ENCODE assay signal across 14 mouse cellular contexts in the genomic region with DNA sequence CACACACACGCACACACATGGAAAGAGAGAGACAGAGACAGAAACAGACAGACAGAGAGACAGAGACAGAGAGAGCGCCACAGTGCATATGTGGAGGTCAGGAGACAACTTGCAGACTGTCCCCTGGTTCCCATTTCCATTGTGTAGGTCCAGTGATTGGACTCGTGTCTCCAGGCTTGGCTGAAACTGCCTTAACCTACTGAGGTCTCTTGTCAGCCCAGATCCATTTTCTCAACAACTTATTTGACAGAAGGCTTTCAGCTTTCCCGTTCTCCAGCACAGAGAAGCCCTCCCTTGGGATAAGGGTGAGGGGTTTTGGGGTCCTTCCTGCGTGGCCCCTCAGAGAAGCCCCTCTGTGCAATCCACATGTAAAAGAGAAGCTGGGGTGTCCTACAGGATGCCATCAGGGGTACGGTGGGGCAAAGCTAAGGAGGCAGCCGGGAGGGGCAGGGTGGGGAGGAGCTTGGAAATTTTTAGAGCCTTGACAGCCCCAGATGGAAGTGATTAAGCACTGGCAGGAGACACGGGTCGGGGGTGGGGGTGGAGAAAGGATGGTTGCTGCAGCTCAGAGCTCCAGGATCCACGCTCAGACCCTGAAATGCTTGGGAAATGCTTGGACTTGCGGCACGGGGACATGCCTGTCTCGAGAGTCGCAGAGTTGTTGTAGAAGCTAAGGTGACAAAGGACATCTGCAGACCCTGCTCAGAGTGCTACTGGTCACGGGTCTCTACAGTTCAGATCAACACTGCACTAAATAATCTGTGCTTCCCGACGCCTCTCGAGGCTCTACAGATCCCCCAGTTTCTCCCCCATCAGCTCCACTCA. TPM values are rescaled to one million over a fixed set of nuclear protein-coding genes. Genes with fewer than 3 reads are reported as not detected.
A peak's percentile ranks its signal among the peaks of the same experiment; 100 is the strongest.
DNase-seq lines count a peak whose midpoint lies in the region; ATAC-seq lines count a peak whose summit lies in the region.
"Had no signal": no experiment of that assay in that cellular context is flagged by ENCODE, and none has a peak within 500 bp of the region (broad histone marks: within the 10 kb centered on the region; RNA-seq: fewer than 3 reads in every experiment).

No protein-coding gene starts in this region.

- no peak overlapping the region for H3K27ac ChIP-seq in heart, embryonic 11.5 days (ENCODE audit: low read depth, low read length)
- 0 out of 2 replicates have a peak overlapping the region, but pooled peaks have one; percentile 21 for H3K27ac ChIP-seq in lung, embryonic 15.5 days
- H3K27ac ChIP-seq in embryonic facial prominence, embryonic 15.5 days (replicated peaks): peak overlapping the region; percentile 92
- H3K27ac ChIP-seq in stomach, embryonic 15.5 days: peak overlapping the region; percentile 77
- H3K27ac ChIP-seq: layer of hippocampus, adult 2 months had no signal

- H3K4me1 ChIP-seq in heart, embryonic 11.5 days (ENCODE audit: control insufficient read depth, insufficient read depth, low read length): peaks cover 5% of the 10 kb centered on the region; the same call in 1 of the 2 replicates
- peaks cover 6% of the 10 kb centered on the region; the same call in 1 of the 2 replicates for H3K4me1 ChIP-seq in lung, embryonic 15.5 days
- peaks cover 40% of the 10 kb centered on the region for H3K4me1 ChIP-seq in embryonic facial prominence, embryonic 15.5 days
- peaks cover 13% of the 10 kb centered on the region for H3K4me1 ChIP-seq in stomach, embryonic 15.5 days

- intact Hi-C loops in heart, postnatal 36 days (cut with DNase I): no loop called here

- ATAC-seq in heart, embryonic 11.5 days (replicated peaks; ENCODE audit: insufficient number of reproducible peaks, low FRiP score, low TSS enrichment): no peak
- ATAC-seq in lung, embryonic 15.5 days (ENCODE audit: borderline replicate concordance, extremely low read depth, low FRiP score, low TSS enrichment): peak; percentile 20; the same call in 1 of the 2 replicates
- peak; percentile 75 for ATAC-seq in embryonic facial prominence, embryonic 15.5 days (ENCODE audit: insufficient number of reproducible peaks, low FRiP score, low TSS enrichment, low read depth)
- peak; percentile 32; the same call in 1 of the 2 replicates for ATAC-seq in stomach, embryonic 15.5 days (ENCODE audit: insufficient read depth, low FRiP score, low read depth)
- ATAC-seq: activated CD4-positive, CD25-positive, alpha-beta regulatory T cell, adult 4 months had no signal

- no peak overlapping the region for H3K4me3 ChIP-seq in heart, embryonic 11.5 days (ENCODE audit: low read depth, low read length)
- no peak overlapping the region for H3K4me3 ChIP-seq in lung, embryonic 15.5 days
- no peak overlapping the region for H3K4me3 ChIP-seq in embryonic facial prominence, embryonic 15.5 days (replicated peaks)
- H3K4me3 ChIP-seq in stomach, embryonic 15.5 days (replicated peaks): no peak overlapping the region
- H3K4me3 ChIP-seq: layer of hippocampus, adult 2 months had no signal

- H3K27me3 ChIP-seq in heart, embryonic 11.5 days (ENCODE audit: control insufficient read depth, insufficient read depth, low read length): no peaks in the 10 kb centered on the region
- H3K27me3 ChIP-seq in lung, embryonic 15.5 days: no peaks in the 10 kb centered on the region
- no peaks in the 10 kb centered on the region for H3K27me3 ChIP-seq in embryonic facial prominence, embryonic 15.5 days
- H3K27me3 ChIP-seq in stomach, embryonic 15.5 days (replicated peaks): no peaks in the 10 kb centered on the region

- H3K36me3 ChIP-seq in heart, embryonic 11.5 days (ENCODE audit: control insufficient read depth, insufficient read depth, low read length): no peaks in the 10 kb centered on the region
- H3K36me3 ChIP-seq in lung, embryonic 15.5 days: no peaks in the 10 kb centered on the region
- H3K36me3 ChIP-seq in embryonic facial prominence, embryonic 15.5 days: no peaks in the 10 kb centered on the region
- H3K36me3 ChIP-seq in stomach, embryonic 15.5 days: no peaks in the 10 kb centered on the region

- peak overlapping the region; percentile 43 for H3K4me2 ChIP-seq in heart, embryonic 11.5 days
- H3K4me2 ChIP-seq in lung, embryonic 15.5 days: peak overlapping the region; percentile 14; the same call in 1 of the 2 replicates
- H3K4me2 ChIP-seq in embryonic facial prominence, embryonic 15.5 days (replicated peaks): peak overlapping the region; percentile 31; the same call in 1 of the 2 replicates
- peak overlapping the region; percentile 30; the same call in 1 of the 2 replicates for H3K4me2 ChIP-seq in stomach, embryonic 15.5 days

- no peak for DNase-seq in heart, postnatal 36 days
- no peak for DNase-seq in lung, postnatal 14 days
- no peak for DNase-seq in adrenal gland, adult 2 months
- no peak for DNase-seq in B cell, adult 2 months
- DNase-seq: cerebellum, adult 11-12 months; lung, adult 18-20 months; right cerebral cortex, postnatal 25 days had no signal

- H3K9ac ChIP-seq in heart, embryonic 11.5 days (ENCODE audit: low read depth, low read length): peak overlapping the region; percentile 52; the same call in 1 of the 2 replicates
- no peak overlapping the region for H3K9ac ChIP-seq in lung, embryonic 15.5 days
- no peak overlapping the region for H3K9ac ChIP-seq in embryonic facial prominence, embryonic 15.5 days
- H3K9ac ChIP-seq in stomach, embryonic 15.5 days: no peak overlapping the region

- WGBS in heart, embryonic 11.5 days (ENCODE audit: insufficient replicate concordance): 31% methylated on average over 18 of the region's 18 CpGs
- WGBS in lung, embryonic 15.5 days: 30% methylated on average over 18 of the region's 18 CpGs
- WGBS in embryonic facial prominence, embryonic 15.5 days: 18% methylated on average over 18 of the region's 18 CpGs
- WGBS in stomach, embryonic 15.5 days: 30% methylated on average over 18 of the region's 18 CpGs

- H3K9me3 ChIP-seq in heart, embryonic 11.5 days (replicated peaks; ENCODE audit: control insufficient read depth, low read length): no peaks in the 10 kb centered on the region
- no peaks in the 10 kb centered on the region for H3K9me3 ChIP-seq in lung, embryonic 15.5 days
- no peaks in the 10 kb centered on the region for H3K9me3 ChIP-seq in embryonic facial prominence, embryonic 15.5 days (replicated peaks)
- no peaks in the 10 kb centered on the region for H3K9me3 ChIP-seq in stomach, embryonic 15.5 days

RNA-seq across cellular contexts. Expression of a gene that starts 39.0 kb away (rescaled TPM):
- not detected in 2 replicates for polyA plus RNA-seq in heart, embryonic 11.5 days (2014; fragmentation: Nextera tagmentation; extraction: Ambion mirVana)
- total RNA-seq in heart, postnatal 36 days (2021): not detected
- not detected in 2 replicates for polyA plus RNA-seq in lung, embryonic 15.5 days (2015; fragmentation: Nextera tagmentation; extraction: Ambion mirVana)
- not detected in 2 replicates for polyA plus RNA-seq in embryonic facial prominence, embryonic 15.5 days (2015; fragmentation: Nextera tagmentation; extraction: Ambion mirVana)
- not detected in 2 replicates for polyA plus RNA-seq in stomach, embryonic 15.5 days (2015; fragmentation: Nextera tagmentation; extraction: Ambion mirVana)
- total RNA-seq in adrenal gland, adult 2 months (2021): not detected
- not detected in 2 replicates for polyA plus RNA-seq in adrenal gland, adult 2 months (2012; rRNA removed)
- total RNA-seq: CH12.LX; layer of hippocampus, adult 2 months had no signal
- polyA plus RNA-seq: activated CD4-positive, CD25-positive, alpha-beta regulatory T cell, adult 4 months had no signal

RNA-seq across cellular contexts. Expression of a gene that starts 47.8 kb away (rescaled TPM):
- polyA plus RNA-seq in heart, embryonic 11.5 days (2014; fragmentation: Nextera tagmentation; extraction: Ambion mirVana): 15.0 and 17.1 TPM in 2 replicates
- not detected for total RNA-seq in heart, postnatal 36 days (2021)
- polyA plus RNA-seq in lung, embryonic 15.5 days (2015; fragmentation: Nextera tagmentation; extraction: Ambion mirVana): 0.65 and 1.6 TPM in 2 replicates
- 0.16 TPM in 1 of 2 replicates, not detected in the other for polyA plus RNA-seq in embryonic facial prominence, embryonic 15.5 days (2015; fragmentation: Nextera tagmentation; extraction: Ambion mirVana)
- polyA plus RNA-seq in stomach, embryonic 15.5 days (2015; fragmentation: Nextera tagmentation; extraction: Ambion mirVana): 7.9 and 22.3 TPM in 2 replicates
- total RNA-seq in adrenal gland, adult 2 months (2021): not detected
- not detected in 2 replicates for polyA plus RNA-seq in adrenal gland, adult 2 months (2012; rRNA removed)
- total RNA-seq: CH12.LX; layer of hippocampus, adult 2 months had no signal
